Mouse (Mus musculus): ENCODE results near the gene Gm37240.

The Gm37240 gene

DNA sequence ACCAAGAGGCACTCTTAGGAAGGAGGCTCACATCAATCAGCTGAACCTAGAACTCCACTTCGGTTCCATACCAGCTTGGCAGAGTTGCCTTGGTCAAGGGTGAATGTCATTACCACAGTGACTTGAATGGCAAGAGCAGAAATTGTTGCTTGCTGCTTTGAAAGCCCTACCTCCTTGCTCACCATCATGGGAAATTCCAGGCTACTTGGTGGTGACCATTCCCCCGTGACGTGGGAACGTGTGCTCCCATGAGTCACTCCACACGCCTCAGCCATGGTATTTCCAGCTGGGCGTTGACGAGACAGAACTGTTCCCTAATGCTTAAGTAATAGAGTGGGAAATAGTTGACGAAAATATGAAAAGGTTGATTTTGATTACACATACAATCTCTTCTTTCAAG, 408.6 kb downstream of the Gm37240 start:
- DNase-seq, result no peak

DNA sequence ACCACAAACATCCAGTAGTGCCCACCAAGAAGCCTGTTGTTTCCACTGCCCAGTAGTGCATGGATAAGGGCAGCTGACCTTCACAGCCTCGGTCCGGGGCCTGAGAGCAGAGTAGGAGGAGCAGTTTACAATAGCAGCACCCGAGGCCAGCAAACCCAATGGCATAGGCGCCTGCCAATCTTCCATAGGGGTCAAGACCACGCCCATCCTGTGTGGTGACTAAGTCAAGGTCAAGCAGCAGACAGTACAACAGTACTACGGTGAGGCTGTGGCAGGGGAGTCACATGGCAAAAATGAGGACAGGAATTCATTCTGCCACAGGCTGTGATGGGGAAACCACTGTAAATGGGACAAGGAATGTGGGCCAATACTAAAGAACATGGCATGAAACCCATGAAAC, 417.6 kb downstream of the Gm37240 start:
- DNase-seq, result no peak

DNA sequence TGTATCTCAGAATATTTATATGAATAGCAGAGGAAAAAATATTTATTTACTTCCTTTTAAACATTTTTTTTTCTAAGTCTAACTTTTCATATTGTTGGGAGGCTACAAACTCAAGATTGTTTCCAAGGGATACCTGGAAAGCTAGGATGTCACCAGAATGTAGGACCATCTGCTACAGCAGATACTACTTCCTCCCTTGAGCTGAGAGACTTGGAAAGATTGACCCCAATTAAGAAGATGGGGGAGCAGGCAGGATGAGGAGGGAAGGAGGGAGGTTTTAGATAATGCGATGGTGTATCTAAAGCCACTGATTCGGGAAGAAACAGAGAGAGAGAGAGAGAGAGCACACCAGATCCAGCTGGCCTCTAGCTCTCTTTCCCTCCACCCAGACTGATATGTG, 418.3 kb downstream of the Gm37240 start:
- DNase-seq, result no peak

DNA sequence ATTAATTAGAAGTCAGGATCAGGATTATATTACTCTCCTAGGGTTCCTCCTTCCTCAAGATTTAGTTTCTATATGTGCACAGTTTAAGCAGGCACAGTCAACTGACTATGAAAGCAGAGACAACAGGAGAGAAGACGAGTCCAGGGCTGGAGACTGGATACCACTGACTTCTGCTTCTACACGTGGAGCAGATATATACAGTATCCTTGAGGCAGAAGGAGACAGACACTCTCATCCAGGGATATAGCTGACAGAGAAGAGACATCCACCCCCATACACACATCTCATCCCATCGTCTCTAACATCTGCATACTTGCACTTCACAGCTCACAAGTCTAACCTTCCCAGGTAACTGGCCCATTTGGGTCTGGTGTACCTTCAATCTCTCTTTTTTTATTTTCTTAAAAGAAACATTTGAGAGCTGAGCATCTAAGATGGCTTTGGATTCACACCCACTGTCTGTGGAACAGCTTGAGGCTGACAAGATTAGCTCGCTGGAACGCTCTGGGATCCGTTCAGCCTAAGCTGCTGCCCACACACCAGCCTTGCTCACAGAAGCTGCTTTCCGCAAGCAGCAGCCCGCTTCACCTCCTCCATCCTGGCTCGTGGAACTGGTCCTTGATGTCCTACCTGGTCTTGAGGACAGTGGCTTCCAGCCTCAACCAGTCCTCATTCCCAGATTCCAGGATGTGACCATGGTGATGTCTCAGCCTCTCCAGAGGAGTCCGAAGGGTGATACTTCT, 421.9 kb downstream of the Gm37240 start:
- no peak for DNase-seq

DNA sequence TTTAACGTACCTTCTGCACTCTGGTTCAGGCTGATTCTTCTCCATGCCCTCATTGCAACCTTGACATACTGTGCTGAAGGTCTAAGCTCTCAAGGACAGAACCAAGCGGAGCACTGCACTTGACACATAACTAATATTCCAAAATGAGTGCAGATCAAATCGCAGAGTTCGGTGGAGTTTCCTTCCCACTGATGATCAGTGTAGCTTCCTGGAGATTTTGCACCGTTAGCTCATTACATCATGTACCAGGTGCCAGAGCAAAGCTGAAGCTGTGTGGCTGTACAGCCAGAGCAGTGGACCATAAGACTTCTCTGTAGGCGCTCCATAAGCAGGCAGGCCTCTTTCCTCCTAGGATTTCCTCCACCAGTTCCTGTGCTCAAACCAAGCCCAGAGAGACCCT, 427.3 kb downstream of the Gm37240 start:
- DNase-seq, result no peak

DNA sequence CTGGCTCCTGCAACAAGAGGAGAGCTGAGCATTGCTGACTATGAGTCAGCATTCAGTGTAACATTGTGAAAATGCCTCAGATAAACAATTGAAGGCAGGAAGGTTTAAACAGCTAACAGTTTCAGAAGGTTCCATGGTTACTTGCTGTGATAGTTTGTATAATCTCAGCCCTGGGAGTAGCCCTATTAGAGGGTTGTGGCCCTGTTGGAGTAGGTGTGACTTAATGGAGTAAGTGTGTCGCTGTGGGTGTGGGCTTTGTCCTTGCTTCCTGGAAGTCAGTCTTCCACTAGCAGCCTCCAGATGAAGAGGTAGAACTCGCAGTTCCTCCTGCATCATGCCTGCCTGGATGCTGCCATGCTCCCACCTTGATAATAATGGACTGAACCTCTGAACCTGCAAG, 430.3 kb downstream of the Gm37240 start:
- no peak for DNase-seq

DNA sequence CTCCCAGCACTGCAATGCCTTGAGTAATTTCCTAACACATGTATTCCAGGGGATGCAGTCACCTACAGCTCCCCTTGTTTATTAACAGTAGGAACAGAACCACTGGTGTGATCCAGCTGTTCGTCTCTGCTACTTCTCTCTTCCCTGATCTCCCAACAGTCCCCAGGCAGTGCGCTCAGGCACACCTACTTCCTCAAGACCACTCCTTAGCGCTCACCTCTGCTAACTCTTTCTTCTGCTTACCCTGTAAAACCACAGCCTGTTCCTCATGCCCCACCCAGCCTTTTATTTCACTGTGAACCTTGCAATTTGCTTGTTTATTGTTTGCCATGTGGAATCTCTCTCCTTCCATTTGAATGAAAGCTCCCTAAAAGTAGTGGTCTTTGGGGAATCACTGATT, 431.9 kb downstream of the Gm37240 start:
- DNase-seq, result no peak

DNA sequence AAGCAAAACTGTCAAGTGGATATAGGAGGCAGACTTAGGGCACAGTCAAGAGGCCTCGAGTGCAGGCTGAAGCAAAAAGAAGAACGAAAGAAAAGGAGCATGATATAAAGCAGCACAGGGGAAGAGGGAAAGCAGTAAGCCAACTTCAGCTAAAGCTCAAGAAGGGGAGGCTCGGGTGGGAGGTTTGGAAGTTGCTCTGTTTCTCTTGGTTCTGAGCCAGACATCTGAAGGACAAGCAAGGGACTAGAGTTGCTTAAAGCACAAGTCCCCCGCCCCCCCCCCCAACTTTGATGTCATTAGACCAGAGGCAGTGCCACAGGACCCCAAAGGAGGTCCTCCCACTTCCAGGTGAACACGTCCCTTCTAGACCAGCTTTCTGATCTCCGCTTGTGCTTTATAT, 433.3 kb downstream of the Gm37240 start:
- DNase-seq, result no peak

DNA sequence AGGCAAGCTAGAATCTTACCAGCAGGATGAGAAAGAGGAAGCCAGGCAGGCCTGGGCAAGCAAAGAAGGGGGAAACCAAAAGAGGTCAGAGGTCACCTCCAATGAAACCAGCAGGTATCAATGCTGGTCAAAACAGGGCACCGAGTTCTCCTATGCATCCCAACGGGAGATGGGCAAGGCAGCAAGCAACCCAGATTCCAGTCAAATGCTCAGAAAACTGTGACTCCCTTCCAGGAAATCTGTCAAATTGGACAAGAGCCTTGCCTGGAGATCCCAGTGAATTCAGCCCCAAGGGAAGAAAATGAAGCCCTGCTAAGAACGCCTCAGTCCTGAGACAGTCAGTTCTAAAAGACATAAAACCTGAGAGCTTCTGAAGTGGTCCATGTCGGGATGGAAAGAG, 437.9 kb downstream of the Gm37240 start:
- DNase-seq, result no peak

DNA sequence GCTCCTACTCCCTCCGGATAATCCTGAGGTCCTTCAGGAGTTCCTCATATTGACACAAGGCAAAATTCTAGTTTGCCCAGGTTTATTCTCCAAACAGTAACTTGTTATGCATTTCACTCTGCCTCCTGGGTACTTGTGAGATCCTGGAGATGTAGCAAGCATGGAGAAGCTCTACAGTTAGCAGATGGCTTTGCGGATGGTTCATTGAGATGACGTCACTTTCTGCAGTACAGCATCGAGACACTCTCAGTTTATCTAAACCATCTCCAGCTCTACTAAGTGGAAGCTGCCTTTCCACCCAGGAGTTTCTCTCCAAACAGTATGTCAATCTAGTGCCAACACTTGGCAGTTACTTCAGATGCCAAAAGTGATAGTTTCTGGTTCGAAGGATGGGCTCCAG, 444.5 kb downstream of the Gm37240 start:
- DNase-seq, result no peak

DNA sequence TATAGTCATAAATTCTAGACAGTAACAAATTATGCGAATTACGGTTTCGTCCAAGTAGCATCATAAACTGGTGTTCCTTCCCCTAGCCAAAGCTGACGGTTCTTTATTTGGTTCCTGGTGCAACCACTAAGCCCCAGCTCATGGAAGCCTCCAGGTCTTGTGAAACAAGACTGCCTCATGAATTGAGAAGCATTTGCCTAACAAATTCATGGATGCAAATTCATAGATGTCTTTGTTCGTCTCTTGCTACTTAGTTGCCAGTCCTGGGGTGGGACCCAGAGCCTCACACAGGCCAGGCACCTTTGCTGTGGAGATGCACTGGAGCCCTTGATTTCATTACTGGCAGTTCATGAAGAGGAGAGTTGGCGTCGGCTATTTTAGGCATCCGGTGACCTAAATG, 445.1 kb downstream of the Gm37240 start:
- DNase-seq, result no peak

DNA sequence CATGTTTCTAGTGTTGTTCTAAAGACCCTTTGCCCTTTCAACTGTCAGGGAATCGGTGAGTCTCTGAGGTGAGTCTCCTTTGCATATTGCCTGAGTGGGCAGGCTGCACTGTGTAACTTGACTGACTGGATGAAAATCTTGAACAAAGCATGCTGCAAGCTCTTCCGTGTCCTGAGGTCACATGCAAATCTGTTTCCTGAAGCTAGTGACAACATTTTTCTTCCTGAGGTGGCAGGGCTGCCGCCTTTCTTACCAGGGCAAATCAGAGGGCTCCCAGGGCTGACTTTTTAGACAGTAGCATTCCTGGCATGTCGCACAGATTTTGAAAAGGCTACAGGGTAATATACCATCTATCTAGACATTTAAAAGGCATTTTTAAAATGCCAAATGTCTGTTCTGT, 451.9 kb downstream of the Gm37240 start:
- no peak for DNase-seq

DNA sequence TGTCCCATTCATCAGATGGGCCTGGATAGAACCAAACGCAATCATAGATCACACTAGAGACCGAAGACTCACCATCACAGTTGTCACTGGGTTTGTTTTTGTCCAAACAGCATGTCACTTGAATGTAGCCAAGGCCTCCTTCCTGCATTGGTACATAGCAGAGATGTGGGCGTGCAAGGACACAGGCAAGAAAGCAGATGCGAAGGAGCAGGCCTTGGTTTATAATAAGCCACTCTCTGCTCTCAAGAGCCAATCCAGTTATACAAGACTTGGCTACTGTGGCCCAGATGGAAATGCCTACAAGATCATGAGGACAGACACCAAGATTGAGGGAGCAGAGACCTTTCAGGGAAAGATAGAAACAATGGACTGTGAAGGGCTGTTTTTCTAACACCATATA, 456.1 kb downstream of the Gm37240 start:
- DNase-seq, result no peak

DNA sequence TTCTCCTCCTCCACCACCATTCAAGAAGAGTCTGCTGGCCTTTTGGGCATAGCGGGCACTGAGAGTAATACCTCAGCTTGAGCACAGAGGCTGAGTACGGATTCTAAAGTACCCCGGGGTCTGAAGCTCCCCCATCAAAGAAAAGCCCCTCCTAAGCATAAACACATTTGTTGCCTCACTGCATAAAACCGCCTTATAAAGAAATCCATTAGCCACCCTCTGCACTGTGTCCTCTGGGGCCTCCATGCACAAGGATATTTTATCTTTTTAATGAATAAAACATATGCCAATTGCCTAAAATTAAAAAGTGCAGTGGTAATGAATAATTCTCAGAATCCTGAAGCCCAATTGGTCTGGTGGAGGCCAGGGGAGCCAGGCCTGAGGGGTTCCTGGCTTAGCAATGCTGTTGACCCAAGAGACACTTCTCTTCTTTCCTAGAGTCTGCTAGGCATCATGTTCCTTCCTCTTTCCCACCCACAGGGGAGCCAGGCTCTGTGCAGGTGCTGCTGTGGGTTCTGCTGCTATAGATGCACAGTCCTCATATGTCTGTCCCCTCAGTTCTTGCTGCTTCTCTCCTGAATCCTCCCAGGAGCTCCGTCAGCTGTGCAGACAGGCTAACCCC, 463.8 kb downstream of the Gm37240 start:
- DNase-seq, result no peak

DNA sequence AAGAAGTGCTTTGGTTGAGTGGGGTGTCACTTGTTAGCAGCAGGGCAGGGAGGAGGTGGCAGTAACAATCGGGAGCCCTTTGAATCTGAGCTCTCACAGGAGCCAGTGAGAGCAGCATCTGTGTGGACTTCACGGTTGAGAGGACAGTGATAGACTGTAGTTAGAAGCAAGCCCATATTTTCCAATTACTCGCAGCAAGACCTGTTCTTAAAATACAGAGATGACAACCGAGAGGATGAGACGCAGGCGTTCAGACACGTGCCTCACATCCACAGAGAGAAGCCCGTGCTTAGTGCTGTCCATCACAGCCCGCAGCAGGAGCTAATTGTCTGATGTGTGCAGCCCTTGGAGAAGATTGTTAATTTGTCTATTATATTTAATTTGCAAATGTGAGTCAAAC, 465.9 kb downstream of the Gm37240 start:
- DNase-seq, result no peak

DNA sequence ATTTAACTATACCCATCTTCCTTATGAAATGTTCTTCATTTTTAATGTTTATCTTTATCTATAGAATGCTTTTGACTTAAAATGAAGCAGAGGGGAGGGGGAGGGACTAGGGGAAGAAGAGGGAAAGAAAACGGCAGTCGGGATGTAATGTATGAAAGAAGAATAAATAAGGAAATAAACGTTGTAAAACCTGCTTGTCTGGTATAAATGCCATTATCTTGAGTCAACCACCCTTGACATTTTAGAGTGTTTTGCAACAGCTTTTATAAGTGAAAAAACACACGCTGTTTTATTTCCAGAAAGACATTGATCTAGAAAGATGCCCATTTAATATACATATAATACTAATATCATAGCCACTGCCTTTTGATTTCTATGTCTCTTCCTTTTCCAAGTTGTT, 469.7 kb downstream of the Gm37240 start:
- DNase-seq, result no peak

DNA sequence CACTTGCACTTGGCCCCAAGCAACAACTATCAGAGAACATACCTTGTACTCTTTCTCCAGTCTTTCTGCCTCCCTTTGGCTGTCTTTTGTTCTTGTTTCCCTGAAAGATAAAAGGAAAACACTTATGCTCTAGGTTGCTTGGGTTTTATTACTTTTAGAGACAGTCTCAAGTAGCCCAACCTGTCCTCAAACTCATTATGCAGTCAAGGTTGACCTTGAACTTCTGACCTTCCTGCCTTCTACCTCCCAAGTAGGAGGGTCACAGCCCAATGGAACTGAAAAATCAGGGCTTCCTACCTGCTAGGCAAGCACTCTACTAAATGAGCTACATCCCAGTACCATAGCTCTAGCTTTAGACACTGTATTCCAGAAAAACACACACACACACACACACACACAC, 488.5 kb downstream of the Gm37240 start:
- DNase-seq, result no peak

DNA sequence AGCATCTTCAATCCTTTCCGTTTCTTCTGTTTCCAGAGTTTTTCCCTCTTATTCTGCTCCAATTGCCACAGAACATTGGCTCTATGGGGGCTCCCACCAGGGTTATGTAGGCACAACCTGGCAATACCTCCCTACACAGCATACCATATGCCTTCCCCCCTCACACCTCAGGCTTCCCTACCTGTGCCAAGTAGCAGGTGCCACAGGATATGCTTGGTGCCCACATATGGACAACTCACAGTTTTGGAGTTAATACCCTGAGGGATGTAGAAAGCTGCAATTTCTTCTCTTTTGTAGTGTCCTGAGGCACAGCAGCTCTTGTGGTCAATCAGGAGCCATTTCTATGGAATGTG, 488.9 kb downstream of the Gm37240 start:
- DNase-seq, result no peak

DNA sequence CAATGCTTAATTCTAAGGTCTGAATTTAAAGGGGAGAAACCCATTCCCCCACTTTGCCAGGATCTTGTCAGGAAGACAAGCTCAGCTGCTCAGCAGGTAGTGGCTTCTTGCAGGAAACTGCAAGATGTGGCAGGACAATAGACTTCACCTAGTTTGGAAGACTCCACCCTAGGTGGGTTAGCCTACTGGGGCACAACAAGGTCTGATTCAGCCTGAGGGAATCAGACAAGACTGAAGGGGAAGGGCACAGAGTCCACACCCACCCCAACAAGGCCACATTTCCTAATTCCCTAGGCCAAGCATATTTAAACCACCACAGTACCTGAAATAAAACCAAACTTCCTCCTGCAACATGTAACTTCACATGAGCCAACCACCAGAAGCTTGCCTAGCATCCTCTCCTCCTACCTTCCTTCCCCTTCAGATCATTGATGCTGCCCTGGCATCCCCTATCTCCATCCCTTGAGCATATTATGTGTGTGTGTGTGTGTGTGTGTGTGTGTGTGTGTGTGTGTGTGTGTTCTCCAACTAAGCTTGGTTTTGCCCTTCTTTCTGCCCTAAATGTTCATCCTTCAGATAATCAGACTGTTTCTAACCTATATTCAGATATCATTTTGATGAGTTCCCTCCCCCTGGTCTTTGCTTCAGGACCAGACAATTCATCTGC, 489.4 kb downstream of the Gm37240 start:
- no peak for DNase-seq

DNA sequence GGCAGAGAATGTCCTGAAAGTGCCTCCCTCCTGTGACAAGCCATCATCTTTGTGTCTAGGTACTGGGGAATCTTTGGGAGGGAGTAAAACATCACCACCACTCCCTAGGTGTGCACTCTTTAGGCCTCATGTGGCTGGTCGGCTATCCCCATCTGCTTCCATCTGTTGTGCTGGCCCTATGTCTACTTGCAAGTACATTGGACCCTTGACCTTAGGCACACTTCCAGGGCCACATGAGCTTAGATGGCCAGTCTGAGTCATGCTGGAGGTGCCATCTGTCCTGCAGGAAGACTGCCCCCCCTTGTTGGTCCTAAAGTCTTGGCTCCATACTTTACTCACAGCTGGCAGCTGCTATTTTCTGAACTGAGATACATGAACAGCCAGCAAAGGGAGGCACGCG, 493.9 kb downstream of the Gm37240 start:
- no peak for DNase-seq

DNA sequence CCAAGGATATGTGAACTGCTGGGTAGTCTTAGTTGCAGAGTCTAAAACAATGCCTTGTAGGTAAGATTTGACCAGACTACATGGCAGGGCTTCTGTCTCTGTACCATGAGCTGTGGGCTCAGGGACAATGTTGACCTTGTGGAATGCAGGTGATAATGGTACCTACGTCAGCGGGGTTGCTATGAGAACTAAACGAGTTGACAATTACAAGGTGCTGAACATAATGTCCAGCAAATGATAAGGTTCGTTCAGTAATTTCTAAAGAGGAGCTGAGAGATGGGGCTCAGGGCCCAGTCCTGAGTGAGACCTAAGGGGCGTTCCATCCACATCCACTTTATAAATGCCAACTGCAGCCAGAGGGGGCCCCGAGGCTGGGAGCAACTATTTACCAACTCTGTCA, 495.6 kb downstream of the Gm37240 start:
- no peak for DNase-seq

DNA sequence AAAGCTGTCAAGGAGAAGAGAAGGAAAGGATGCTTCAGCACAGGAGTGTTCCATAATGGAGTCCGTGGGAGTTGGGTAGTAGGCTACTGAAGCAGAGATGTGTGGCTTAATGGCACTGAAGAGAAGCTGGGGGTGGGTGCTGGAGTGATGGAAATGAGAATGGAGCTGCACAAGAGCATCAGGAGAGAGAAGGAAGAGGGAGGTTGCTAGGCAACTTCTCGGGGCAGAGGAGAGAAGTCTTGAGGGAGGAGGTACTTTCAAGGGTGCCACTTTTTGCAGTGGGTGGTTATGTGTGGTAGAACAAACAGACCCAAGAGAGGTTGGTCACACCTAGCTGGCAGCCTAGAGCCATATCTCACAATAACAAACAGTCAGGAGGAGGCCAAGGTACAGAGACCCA, 496.2 kb downstream of the Gm37240 start:
- DNase-seq, result no peak

DNA sequence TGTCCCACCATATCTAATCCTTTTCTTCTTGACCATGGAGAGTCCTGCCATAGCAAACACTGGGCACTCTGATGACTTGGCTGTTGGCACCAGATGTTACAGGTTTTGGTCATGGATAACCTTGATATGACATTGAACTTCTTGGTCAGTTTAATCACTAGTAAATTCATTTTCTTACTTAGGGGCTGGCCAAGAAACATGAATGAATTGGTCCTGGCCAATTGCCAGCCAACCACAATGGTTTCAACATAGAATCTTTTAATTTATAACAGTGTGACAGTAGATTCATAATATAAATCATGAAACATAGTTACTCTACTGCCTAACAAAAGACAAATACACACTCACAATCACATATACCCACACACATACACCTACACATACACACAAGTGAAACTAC, 501.9 kb downstream of the Gm37240 start:
- no peak for DNase-seq

DNA sequence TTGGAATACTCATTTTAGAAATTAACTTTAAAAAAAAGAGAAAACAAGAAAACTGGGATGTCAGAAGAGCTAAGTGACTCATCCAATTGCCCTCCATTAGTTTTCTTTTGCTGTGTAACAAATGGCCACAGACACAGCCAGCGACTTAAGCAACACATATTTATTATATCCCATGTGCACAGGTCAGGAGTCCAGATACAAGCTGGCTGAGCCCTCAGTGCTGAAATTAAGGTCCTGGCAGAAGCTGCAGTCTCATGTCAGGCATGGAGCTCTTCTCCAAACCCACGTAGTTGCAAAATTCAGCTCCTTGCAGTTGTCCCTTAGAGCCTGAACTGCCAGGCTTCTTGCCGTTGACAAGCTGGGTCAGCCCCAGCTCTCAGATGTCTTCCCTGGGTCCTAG, 504.0 kb downstream of the Gm37240 start:
- no peak for DNase-seq
